Mouse (Mus musculus): Measurements from ENCODE around the gene Wbp1l.

DNA sequence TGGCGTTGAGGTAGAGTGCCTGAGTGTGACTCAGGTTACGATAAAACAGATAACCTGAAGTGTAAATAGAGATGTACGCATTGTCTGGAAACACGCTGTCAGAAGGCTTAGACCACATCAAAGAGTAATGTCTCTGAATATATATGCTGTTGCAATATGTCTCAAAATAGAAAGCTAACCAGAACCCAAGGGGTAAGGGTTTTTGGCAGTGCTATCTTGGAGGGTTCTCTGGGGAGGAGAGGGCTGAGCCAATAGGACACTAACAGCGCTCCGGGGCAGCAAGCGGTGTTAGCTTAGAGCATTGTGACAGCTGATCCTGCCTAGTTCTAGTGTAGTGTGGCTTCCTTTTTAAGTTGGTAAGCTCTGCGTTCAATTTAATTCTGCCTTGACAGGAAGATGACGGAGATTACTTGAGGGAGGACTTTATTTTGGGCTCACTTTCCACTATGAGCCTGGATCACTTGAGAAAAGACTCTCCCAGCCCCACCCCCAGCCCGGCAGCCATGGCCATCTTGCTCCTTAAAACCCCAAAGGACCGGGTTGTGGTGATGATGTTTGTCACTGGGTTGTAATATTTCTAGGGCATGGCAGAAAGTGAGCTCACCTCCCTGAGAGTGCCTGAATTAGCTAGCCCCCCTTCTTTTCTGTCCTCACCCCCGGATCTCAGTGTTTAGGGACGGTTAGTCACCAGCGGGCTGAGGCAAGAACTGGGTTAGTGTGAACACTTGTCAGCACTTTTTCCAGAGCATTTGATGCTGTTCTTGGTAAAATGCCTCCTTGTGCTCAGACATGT is 21.3 kb downstream of the Wbp1l start:
- TF ChIP-seq USF1 (IDR thresholded peaks at IDR 0.05; ENCODE audit: low read depth) (no peak), CTCF (IDR thresholded peaks at IDR 0.05; ENCODE audit: control insufficient read depth, insufficient read depth, insufficient read length) (no peak), MAX (IDR thresholded peaks at IDR 0.05) (no peak), MYOD1 (IDR thresholded peaks at IDR 0.05; ENCODE audit: control insufficient read depth, insufficient read length, low read depth) (no peak), CEBPB (IDR thresholded peaks at IDR 0.05; ENCODE audit: low read depth) (no peak)

All from C2C12 (cell line).